8 mouse cellular contexts compared by ENCODE assay signal in the genomic region with DNA sequence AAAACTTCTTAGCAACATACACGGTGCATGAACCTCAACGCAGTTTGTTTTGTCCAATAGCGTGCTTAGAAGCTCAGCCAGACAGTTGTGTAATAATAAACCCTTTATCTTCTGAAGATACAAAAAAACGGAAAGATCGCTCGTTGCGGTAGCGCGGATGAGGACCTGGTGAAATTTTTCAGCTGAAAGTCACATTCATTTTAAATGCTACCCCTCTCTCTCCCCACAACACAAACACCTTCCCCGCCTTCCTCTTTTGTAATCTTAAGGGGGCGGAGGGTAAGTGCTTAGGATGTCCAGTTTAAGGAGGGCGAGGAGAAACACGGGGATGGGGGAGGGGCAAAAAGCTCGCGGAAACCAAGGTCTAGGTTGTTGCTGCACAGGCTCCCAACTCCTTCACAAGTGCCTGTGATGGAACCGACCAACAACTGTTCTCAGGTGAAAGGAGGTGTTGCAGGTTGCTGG. TPM values are rescaled to one million over a fixed set of nuclear protein-coding genes. Genes with fewer than 3 reads are reported as not detected.
DNase-seq lines count a peak whose midpoint lies in the region; ATAC-seq and TF ChIP-seq lines count a peak whose summit lies in the region.

No protein-coding gene starts in this region.

- no peaks in the 10 kb centered on the region for H3K9me3 ChIP-seq in ES-E14 (ENCODE audit: control insufficient read depth, insufficient read depth, low read depth, low read length)
- no peaks in the 10 kb centered on the region for H3K9me3 ChIP-seq in embryonic facial prominence, embryonic 11.5 days (replicated peaks; ENCODE audit: control insufficient read depth, low read length)
- H3K9me3 ChIP-seq in heart, embryonic 16.5 days (replicated peaks; ENCODE audit: control insufficient read depth, low read length): no peaks in the 10 kb centered on the region
- no peaks in the 10 kb centered on the region for H3K9me3 ChIP-seq in lung, embryonic 16.5 days (ENCODE audit: control insufficient read depth, low read length)

- H3K27me3 ChIP-seq in embryonic facial prominence, embryonic 11.5 days (ENCODE audit: control insufficient read depth, insufficient read depth, low read length): no peaks in the 10 kb centered on the region
- H3K27me3 ChIP-seq in heart, embryonic 16.5 days (ENCODE audit: control insufficient read depth, insufficient read depth, low read length): no peaks in the 10 kb centered on the region
- H3K27me3 ChIP-seq in lung, embryonic 16.5 days (ENCODE audit: control insufficient read depth, insufficient read depth, low read depth, low read length): no peaks in the 10 kb centered on the region

- DNase-seq in 416B (ENCODE audit: low read depth) (peak; percentile 91), ES-E14 (ENCODE audit: low read depth, low spot score) (peak; percentile 83)
- peak; percentile 68 for DNase-seq in embryonic facial prominence, embryonic 11.5 days (ENCODE audit: low spot score)
- DNase-seq in kidney, postnatal 4 days: peak; percentile 70 to 78
- DNase-seq in ovary, adult 18-20 months (ENCODE audit: low spot score): peak; percentile 28
- no peak for DNase-seq in retina, postnatal 1 day

- peak overlapping the region; percentile 79 to 100 for H3K4me3 ChIP-seq in ES-E14 (ENCODE audit: insufficient read depth in 1 of 2, low read depth in 1 of 2, low read length in 2 of 2, poor library complexity in 1 of 2, severe bottlenecking in 1 of 2)
- H3K4me3 ChIP-seq in embryonic facial prominence, embryonic 11.5 days (ENCODE audit: low read depth, low read length): peak overlapping the region; percentile 86
- peak overlapping the region; percentile 87 for H3K4me3 ChIP-seq in heart, embryonic 16.5 days (ENCODE audit: low read length)
- peak overlapping the region; percentile 92 for H3K4me3 ChIP-seq in lung, embryonic 16.5 days (ENCODE audit: low read length)

- WGBS in embryonic facial prominence, embryonic 11.5 days: 1% methylated on average over 16 of the region's 16 CpGs
- WGBS in heart, embryonic 16.5 days: under 1% methylated on average over 16 of the region's 16 CpGs
- WGBS in lung, embryonic 16.5 days: under 1% methylated on average over 16 of the region's 16 CpGs

- H3K9ac ChIP-seq in ES-E14 (ENCODE audit: insufficient read depth, low read depth, low read length, poor library complexity, severe bottlenecking): peak overlapping the region; percentile 97
- peak overlapping the region; percentile 92 for H3K9ac ChIP-seq in embryonic facial prominence, embryonic 11.5 days (replicated peaks; ENCODE audit: low read length)
- H3K9ac ChIP-seq in heart, embryonic 16.5 days (ENCODE audit: low read length): peak overlapping the region; percentile 95
- H3K9ac ChIP-seq in lung, embryonic 16.5 days (ENCODE audit: low read length): peak overlapping the region; percentile 92

- H3K4me1 ChIP-seq in ES-E14 (ENCODE audit: control insufficient read depth in 2 of 2, insufficient read depth in 2 of 2, low read length in 2 of 2, poor library complexity in 1 of 2): peaks cover 14 to 36% of the 10 kb centered on the region in 2 experiments
- no peaks in the 10 kb centered on the region for H3K4me1 ChIP-seq in embryonic facial prominence, embryonic 11.5 days (ENCODE audit: control insufficient read depth, insufficient read depth, low read length)
- H3K4me1 ChIP-seq in heart, embryonic 16.5 days (ENCODE audit: control insufficient read depth, insufficient read depth, low read length): peaks cover 10% of the 10 kb centered on the region
- peaks cover 30% of the 10 kb centered on the region for H3K4me1 ChIP-seq in lung, embryonic 16.5 days (replicated peaks; ENCODE audit: control insufficient read depth, insufficient read depth, low read length)

- peak overlapping the region; percentile 78 for H3K27ac ChIP-seq in ES-E14 (ENCODE audit: insufficient read depth, low read depth, low read length, poor library complexity, severe bottlenecking)
- peak overlapping the region; percentile 91 for H3K27ac ChIP-seq in embryonic facial prominence, embryonic 11.5 days (replicated peaks; ENCODE audit: low read depth, low read length)
- H3K27ac ChIP-seq in heart, embryonic 16.5 days (ENCODE audit: low read length): peak overlapping the region; percentile 95
- peak overlapping the region; percentile 91 for H3K27ac ChIP-seq in lung, embryonic 16.5 days (ENCODE audit: low read length)

- peak overlapping the region; percentile 88 for H3K4me2 ChIP-seq in embryonic facial prominence, embryonic 11.5 days (ENCODE audit: low read depth, low read length)
- peak overlapping the region; percentile 93 for H3K4me2 ChIP-seq in heart, embryonic 16.5 days (ENCODE audit: low read depth, low read length)
- H3K4me2 ChIP-seq in lung, embryonic 16.5 days (ENCODE audit: low read depth, low read length): peak overlapping the region; percentile 96

- in situ Hi-C loops in ES-E14 (cut with MboI; ENCODE audit: low sequenced_read_pairs in 2 of 2, unreplicated experiment in 2 of 2): no loop called here

- H3K36me3 ChIP-seq in ES-E14 (ENCODE audit: control insufficient read depth, insufficient read depth, low read length, poor library complexity, severe bottlenecking): no peaks in the 10 kb centered on the region
- H3K36me3 ChIP-seq in embryonic facial prominence, embryonic 11.5 days (replicated peaks; ENCODE audit: control insufficient read depth, insufficient read depth, low read depth, low read length): no peaks in the 10 kb centered on the region
- H3K36me3 ChIP-seq in heart, embryonic 16.5 days (ENCODE audit: control insufficient read depth, insufficient read depth): no peaks in the 10 kb centered on the region
- no peaks in the 10 kb centered on the region for H3K36me3 ChIP-seq in lung, embryonic 16.5 days (ENCODE audit: control insufficient read depth, insufficient read depth, low read length)

- ATAC-seq in embryonic facial prominence, embryonic 11.5 days (replicated peaks; ENCODE audit: insufficient number of reproducible peaks, low FRiP score, low TSS enrichment, low read depth): 0 out of 2 replicates have a peak, but pooled peaks have one; percentile 11
- no peak for ATAC-seq in heart, embryonic 16.5 days (replicated peaks; ENCODE audit: extremely low read depth, insufficient read depth, low FRiP score)
- ATAC-seq in lung, embryonic 16.5 days (ENCODE audit: low read depth): peak; percentile 43; the same call in 1 of the 2 replicates

TF ChIP-seq in ES-E14, 5 proteins besides CTCF, POLR2A, EP300 and RAD21:
- TF ChIP-seq MAFK (IDR thresholded peaks at IDR 0.05; ENCODE audit: insufficient read depth, low read depth, low read length) (no peak), CHD2 (IDR thresholded peaks at IDR 0.05; ENCODE audit: low read depth, low read length) (no peak), HCFC1 (IDR thresholded peaks at IDR 0.05; ENCODE audit: borderline replicate concordance, insufficient read depth, low read length) (no peak), ZC3H11A (IDR thresholded peaks at IDR 0.05; ENCODE audit: borderline replicate concordance, low read depth, low read length) (no peak)
TF ChIP-seq in ES-E14: peak in this region for 0.

RNA-seq across cellular contexts. Expression of gene Zfp704, which starts 1.4 kb away (rescaled TPM):
- total RNA-seq in ES-E14 (2012; rRNA removed): 11.4 and 18.8 TPM in 2 replicates
- polyA plus RNA-seq in embryonic facial prominence, embryonic 11.5 days (2014; fragmentation: Nextera tagmentation; extraction: Ambion mirVana): 6.9 and 7.0 TPM in 2 replicates
- polyA plus RNA-seq in heart, embryonic 16.5 days (2015; fragmentation: Nextera tagmentation; extraction: Ambion mirVana): 6.0 and 6.4 TPM in 2 replicates
- polyA plus RNA-seq in lung, embryonic 16.5 days (2015; fragmentation: Nextera tagmentation; extraction: Ambion mirVana): 8.9 and 9.0 TPM in 2 replicates
